Mouse (Mus musculus): ENCODE data around the gene Lhx9.

Gene Lhx9

DNA sequence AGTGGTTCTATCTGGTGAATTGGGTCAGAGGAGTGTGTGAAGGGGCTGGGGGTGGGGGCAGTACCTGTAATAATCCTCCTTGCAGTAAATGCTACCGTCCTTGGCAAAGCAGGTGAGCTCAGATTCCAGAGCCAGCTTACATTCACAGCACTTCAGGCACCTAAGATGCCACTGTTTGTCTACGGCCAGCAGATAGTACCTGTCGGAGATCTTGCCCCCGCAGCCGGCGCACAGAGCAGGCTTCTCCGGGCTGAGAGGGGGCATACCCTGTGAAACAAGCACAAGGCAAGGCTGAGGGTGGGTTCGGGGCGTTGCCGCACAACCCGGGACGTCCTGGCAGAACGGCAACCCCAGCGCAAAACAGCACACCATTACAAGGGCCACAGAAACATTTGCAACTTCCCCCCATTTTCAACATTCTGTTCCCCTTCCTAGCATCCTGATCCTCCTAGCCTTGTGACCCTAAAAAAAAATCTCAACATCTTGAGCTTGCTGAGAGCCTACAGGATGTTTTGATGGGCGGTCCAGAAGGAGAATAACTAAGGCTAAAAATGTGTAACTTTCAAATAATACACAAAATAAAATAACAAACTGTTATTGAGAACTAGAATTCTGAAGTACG, 8.5 kb downstream of the Lhx9 start:
- DNase-seq = no peak

DNA sequence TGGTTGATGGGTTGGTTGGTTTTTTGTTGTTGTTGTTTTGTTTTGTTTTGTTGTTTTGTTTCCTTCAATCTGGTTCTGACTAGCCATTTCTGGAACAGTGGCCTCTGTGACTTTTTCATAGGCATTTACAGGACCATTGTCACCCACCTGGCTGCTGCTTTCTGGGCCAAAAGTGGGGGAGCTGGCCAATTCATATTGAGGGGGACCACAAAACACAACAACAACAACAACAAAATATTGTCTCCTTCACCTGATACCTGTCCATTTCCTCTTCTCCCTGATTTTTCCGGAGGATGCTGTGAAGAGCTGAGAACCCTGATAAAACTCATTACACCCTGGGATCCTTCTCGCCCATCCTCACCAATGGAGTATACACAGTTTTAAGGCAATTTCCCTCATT, 9.1 kb downstream of the Lhx9 start:
- DNase-seq = no peak

DNA sequence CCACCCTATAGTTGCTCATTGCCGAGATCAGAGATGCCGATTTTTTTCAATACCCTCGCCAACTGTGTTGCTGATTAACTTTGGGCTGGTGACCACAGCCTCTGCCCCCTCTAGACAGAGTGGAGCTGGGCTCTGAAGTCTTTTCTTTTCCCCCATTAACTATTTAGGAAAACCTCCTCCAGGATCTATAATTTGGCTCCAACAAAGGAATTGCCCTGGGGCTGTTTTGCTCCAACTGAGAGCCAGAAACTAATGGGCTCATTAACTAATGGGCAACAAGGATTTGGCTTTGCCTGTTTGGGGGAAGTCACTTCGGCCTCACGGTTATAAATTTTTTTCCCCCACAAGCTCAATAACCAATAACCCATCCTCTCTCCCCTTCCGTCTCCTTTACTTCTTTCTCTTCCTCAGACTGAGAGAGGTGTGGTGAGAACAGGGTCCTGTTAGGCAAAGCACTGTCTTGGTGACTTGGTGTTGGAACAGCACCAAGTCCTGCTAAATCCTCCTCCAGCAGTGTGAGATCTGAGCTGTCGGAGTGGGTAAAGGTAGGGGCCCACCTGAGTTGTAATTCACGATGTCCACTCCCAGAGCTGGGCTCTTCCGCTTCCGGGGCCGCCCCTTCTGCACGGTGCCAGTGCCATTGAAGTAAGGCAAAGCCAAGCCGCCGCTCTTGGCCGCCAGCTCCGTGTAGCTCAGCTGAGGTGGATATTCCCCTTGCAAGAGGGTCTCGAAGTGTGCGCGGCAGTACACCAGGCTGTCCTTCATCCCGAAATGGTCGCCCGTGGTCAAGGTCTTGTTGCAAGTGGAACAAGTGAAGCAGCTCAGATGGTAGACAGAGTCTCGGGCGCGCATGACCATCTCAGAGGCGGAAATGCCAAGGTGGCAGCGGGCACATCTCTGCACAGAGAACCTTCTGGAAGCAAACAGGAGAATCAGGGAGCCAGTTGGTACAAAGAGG, 10.3 kb downstream of the Lhx9 start:
- no peak for DNase-seq

DNA sequence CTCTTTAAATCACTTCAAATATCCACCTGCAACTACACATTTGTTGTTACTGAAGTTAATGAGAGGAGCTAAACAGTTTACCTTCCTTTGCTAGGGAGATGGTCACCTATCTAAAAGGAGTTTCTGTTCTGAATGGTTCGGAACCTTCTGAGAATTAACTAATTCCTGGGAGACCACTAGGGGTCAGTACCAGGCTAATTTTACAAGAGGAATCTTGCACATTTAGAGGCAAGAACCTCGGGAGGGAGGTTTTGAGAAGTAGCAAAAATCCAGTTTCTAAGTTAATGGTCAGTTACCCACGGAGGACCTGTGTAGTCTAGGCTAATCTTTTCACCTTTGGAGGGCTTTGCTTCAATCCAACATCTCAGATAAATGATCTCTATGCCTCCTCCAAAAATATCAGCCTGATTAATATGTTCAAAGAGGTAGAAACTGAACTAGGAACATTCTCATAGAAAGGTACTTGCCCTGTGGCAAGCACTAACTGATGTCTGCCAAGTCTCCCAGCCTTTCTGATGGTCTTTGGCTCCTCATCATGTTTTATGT, 12.9 kb downstream of the Lhx9 start:
- DNase-seq = no peak

DNA sequence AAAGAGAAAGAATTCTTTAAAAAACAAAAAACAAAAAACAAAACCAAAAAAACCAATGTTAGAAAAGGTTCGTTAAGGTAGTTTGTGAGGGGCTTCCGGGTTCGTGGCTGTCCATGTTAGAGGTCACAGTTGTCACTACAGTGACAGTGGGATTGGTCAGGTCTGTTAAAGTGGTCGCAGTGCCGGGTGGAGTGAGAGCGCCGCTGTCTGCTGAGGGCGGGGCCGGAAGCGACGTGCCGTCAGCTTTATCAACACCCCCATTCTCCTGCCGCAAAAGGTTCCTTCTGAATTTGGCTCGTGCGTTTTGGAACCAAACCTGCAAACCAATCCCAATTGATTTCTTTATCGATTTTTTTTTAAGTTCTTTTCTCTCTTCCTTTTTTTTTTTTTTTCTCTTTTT, 17.1 kb downstream of the Lhx9 start:
- no peak for DNase-seq

DNA sequence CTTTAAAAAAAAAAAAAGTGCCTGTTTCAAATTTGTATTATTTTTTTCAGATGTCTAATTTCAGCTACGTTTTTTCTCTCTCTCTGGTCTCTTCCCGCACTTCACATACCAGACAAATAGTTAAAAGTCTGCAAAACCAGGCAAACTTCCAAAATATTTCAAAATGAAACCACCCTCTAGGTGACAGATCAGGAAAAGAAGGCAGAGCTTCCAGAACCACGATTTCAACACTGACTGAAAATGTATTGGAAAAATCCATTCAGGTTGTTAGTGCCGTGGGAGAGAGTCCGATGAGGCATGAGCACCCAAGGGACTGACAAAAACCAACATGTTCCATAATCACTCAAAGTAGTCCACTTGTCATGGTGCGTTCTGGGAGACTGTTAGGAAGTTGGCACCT, 21.5 kb downstream of the Lhx9 start:
- no peak for DNase-seq

DNA sequence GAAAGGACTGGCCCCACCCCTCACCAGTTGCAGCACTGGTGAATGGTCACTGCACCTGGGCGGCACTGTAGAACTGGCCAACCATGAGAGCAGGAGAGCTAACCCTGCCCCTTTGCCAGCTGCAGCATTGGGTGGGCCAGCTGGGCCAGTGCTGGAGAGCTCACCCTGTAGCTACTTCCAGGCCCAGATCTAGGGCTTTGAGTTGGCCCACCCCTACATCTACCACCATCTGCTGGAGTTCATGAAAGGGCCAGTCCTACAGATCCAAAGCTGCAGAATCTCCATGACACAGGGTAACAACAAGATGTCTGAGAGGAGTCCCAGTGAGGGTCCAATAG, 25.4 kb downstream of the Lhx9 start:
- no peak for DNase-seq

DNA sequence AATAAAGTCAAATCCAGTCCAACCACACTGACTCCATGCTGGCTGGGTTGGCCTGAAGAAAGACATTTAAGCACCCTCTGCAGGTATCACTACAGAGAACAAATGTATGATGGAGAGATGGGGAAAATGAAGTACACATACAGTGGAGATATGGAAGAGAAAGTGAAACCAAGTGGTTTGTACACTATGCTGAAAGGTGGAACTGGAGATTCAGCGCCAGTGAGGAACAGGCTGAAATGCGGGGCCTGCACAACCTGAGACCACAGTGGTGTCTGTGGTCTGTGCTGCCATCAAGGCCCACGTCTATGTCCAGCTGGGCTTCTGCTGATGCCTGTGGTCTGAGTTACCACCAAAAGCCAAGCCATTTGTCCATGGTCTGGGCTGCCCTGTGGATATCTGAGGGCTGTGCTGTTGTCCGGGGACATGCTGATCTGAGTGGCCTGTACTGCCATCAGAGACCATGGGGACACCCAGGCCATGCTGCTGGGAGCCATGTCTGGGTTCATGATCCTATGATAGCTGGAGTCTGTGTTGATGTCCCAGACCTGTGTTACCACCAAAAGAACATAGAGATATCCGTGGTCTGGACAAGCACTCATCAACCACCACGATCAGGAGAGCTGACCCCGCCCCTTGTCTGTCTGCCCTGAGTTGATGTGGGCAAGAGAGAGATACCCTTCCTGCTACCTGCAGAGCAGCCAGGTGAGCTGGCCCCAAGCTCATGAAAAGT, 26.0 kb downstream of the Lhx9 start:
- no peak for DNase-seq

DNA sequence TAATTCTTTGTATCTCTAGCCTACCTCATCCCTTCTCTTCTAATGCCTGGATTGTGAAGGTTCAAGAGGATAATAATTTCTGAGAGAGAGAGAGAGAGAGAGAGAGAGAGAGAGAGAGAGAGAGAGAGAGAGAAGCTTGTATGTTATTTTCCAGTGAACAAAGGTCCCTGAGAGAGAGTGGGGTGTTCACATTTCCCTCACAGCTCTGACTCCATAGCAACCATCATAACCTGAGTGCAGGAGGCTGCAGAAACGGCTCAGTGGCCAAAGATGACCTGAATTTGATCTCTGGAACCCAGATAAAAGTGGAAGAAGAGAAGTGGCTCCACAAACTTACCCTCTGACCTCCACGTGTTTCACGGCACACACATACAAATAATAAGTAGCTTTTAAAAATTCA, 46.6 kb downstream of the Lhx9 start:
- no peak for DNase-seq

DNA sequence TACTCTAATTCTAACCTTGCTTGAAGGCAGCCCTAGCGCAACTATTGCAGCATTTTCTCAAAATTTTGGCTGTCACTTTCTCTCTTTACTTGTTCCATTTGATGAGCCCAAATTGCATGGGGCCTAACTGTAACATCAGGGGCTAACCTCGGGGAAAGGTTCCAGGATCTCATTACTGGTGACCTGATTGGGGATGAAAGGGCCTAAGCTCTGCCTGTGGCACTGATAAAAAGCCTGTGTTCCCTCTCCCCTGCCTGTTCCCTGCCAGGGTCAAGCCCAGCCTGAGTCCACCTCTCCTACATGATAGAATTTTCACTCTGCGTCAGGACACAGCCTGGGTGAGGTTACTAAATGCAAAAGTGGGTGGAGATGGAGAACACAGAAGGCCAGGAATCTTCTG, 47.1 kb downstream of the Lhx9 start:
- DNase-seq = no peak

DNA sequence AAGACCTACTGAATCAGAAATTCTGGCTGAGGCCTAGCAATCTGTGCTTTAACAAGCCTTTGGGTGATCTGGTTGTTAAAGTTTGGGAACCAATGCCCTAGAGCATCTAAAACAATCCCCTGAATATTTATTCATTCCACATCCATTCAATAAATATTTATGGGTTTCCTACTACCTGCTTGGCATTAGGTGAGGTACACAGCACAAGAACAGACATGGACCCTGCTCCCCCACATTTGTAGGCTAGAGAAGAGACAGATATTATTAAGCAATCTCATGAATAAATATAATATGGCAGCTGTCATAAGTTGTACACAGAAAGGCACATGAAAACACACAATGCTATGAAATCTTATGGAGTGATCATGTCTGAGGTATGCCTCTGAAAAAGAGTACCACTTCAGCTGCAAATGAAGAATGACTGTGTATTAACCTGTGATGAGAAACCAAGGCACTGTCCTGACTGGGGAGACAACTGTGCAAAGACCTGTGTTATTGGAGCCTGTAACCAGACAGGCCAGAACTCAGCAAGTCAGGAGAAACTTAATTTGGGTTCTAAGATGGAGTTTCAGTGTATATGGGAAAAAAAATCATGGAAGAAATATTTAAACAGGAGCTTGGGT, 48.6 kb downstream of the Lhx9 start:
- DNase-seq = no peak

DNA sequence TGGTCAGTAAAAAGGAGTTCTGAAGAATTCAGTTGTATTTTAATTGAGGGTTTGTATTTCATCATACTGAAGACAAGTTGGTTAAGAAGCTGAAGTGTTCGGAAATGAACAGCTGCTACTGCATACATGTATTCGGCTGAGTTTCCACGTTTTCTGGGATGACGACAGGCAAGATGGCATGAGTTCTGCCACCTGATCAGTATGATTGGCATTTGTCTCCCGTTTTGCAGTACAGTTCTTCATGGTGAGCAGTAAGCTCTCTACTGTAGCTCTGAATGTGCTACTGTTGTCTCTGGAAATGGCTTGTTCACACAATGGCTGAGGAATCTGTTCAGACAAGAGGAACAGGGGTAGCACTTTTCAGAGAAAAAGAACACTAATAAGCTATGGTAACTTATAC, 50.3 kb downstream of the Lhx9 start:
- DNase-seq = no peak

DNA sequence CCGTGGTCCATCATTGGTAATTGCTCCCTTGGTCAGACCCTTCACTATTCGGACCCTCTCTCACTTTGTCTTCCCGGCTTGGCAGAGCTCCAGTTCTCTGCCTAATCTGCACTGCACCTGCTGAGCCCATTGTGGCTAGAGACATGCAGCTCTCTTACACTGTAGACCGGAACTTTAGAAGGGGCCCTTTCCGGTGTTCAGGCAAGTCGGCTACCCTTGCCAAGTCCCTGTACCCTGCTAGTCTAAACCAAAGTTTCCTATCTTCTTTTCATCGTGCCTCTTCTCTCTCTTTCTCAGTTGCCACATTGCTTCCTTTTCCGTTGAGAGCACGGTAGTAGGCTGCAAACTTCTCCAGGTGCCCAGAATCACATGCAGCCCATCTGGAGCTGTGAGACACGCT, 62.5 kb downstream of the Lhx9 start:
- DNase-seq = no peak

DNA sequence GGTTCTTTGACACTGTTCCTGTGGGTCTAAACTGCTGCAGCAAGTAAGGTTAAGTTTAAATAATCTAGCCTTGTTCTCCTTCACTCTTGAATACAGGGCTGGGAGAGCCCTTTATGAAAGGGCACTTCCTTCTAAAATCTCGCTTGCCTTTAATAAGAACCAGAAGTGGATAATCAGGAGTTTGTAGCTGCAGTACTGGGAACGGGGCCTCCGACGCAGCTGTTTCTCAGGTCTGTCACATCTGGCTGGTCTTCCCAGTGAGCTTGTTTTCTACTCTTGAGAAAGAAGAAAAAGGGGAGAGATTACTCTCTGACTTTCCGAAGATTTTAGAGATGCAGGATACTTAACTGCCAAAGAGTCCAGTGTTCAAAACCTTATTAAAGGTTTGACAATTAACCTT, 64.4 kb downstream of the Lhx9 start:
- no peak for DNase-seq
